Mouse (Mus musculus) midbrain, postnatal 0 days (tissue): ENCODE data around the gene Haao. TPM values are rescaled to one million over a fixed set of nuclear protein-coding genes. Genes with fewer than 3 reads are reported as not detected.
A peak's percentile ranks its signal among the peaks of the same experiment; 100 is the strongest.

Experiments
- ATAC-seq: fragments of 200-750 bp; cut with Nextera tagmentation; 2 replicates; pipeline ENCODE4 v1.8.0; 2017; ENCODE audit warnings: moderate number of reproducible peaks, mild to moderate bottlenecking, moderate TSS enrichment, moderate library complexity; ENCODE audit not compliant: low FRiP score
- DNase-seq: peaks from one replicate; pipeline ENCODE4 v3.0.0-alpha.2; 2015; ENCODE audit warnings: low spot score
- H3K27ac ChIP-seq: fragments of 300-500 bp; sonication (generic); 2 replicates; pipeline ENCODE4 v1.5.1; 2014; ENCODE audit warnings: low read depth, mild to moderate bottlenecking, low read length, mixed read lengths
- H3K27me3 ChIP-seq: fragments of 300-500 bp; sonication (generic); 2 replicates; pipeline ENCODE4 v1.6.1; 2014; ENCODE audit warnings: low read length, control low read depth, mixed read lengths; ENCODE audit not compliant: insufficient read depth
- H3K36me3 ChIP-seq: fragments of 300-500 bp; sonication (generic); 2 replicates; pipeline ENCODE4 v1.6.1; 2014; ENCODE audit warnings: low read length, control low read depth, mixed read lengths; ENCODE audit not compliant: insufficient read depth
- H3K4me1 ChIP-seq: fragments of 300-500 bp; sonication (generic); 2 replicates; pipeline ENCODE4 v1.6.1; 2014; ENCODE audit warnings: mild to moderate bottlenecking, control low read depth, antibody characterized with exemption, low read length, mixed read lengths; ENCODE audit not compliant: insufficient read depth
- H3K4me2 ChIP-seq: fragments of 300-500 bp; sonication (generic); 2 replicates; pipeline ENCODE4 v1.6.1; 2014; ENCODE audit warnings: low read depth, mild to moderate bottlenecking, low read length, mixed read lengths; ENCODE audit not compliant: poor library complexity, severe bottlenecking
- H3K4me3 ChIP-seq: fragments of 300-500 bp; sonication (generic); 2 replicates; pipeline ENCODE4 v1.5.1; 2014; ENCODE audit warnings: low read depth, mild to moderate bottlenecking, low read length, moderate library complexity
- H3K9ac ChIP-seq: fragments of 300-500 bp; sonication (generic); replicated peaks from 2 replicates; pipeline ENCODE4 v1.6.1; 2014; ENCODE audit warnings: mild to moderate bottlenecking, low read length, moderate library complexity, mixed read lengths; ENCODE audit not compliant: poor library complexity, severe bottlenecking
- H3K9me3 ChIP-seq: fragments of 300-500 bp; sonication (generic); 2 replicates; pipeline ENCODE4 v1.6.1; 2016; ENCODE audit warnings: low read length, control low read depth
- CTCF ChIP-seq: IDR thresholded peaks from 2 replicates; pipeline ENCODE4 v1.5.1; 2016; ENCODE audit warnings: antibody characterized with exemption, mild to moderate bottlenecking
- WGBS: fragments of 180-500 bp; shearing (Covaris S2); extraction: QIAGEN DNeasy Blood & Tissue Kit; methylation state at CpG from one replicate; pipeline ENCODE4 v1.1.7; 2014; 5-methylcytosine and 5-hydroxymethylcytosine counted together
- polyA plus RNA-seq: library from polyadenylated mRNA; unstranded; fragments of >200 nt; fragmentation: Nextera tagmentation; extraction: Ambion mirVana; gene quantifications from 2 replicates; pipeline ENCODE4 v1.2.1, GENCODE M21; 2015
- total RNA-seq: library from RNA; depleted of rRNA; stranded (reverse); fragments of >200 nt; gene quantifications from 2 replicates; pipeline ENCODE4 v1.2.3, GENCODE M21; 2014

Haao gene
- total and polyA plus RNA-seq, 2 experiments from 2014 or later = 0.23 TPM; not detected in 1

DNA sequence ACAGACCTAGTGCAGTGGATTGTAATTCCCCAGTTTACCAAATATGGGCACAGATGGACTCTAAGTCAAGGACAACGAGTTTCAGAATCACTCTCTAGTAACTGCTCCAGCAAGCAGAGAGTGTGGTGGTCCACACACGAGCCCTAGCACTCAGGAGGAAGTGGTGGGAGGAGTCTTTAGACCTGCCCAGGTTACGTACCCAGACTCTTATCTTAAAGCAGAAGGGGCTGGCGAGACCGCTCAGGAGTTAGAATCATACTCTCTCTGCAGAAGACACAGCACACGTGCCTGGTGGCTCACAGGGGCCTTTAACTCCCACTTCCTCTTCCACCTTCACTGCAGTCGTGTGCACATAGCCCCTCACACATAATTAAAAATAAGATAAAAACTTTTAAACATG, 40.4 kb downstream of the Haao start:
- no peak for TF ChIP-seq CTCF
- no peaks in the 10 kb centered on the region for H3K4me1 ChIP-seq
- no peak overlapping the region for H3K9ac ChIP-seq
- H3K36me3 ChIP-seq = peaks cover 18% of the 10 kb centered on the region
- no peaks in the 10 kb centered on the region for H3K27me3 ChIP-seq
- no peaks in the 10 kb centered on the region for H3K9me3 ChIP-seq
- no peak overlapping the region for H3K27ac ChIP-seq
- H3K4me3 ChIP-seq = no peak overlapping the region
- no peak for DNase-seq
- H3K4me2 ChIP-seq = no peak overlapping the region
- WGBS = 88% methylated on average over 7 of the region's 7 CpGs
- ATAC-seq = no peak

DNA sequence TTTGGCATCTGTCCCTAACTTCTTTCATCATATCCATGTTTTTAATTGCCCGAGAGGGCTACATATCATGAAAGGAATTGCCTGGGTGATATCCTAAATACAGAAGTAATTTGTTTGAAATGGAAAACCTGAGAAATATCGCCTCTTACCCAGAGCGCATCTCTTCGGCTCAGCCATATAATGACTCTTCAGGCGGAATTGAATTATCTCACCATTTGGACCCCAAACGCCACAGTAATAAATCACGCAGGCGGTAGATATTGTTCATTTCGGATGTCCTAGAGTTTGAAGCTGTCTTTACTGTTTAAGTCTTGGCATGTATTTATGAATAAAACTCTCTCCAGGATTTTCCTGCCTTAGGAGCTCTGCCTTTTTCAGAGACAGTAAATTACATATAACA, 42.7 kb downstream of the Haao start:
- no peak for TF ChIP-seq CTCF
- DNase-seq (no peak), ATAC-seq (no peak)
- Histone ChIP-seq H3K36me3 (peaks cover 15% of the 10 kb centered on the region), H3K4me1 (no peaks in the 10 kb centered on the region), H3K9me3 (no peaks in the 10 kb centered on the region), H3K9ac (no peak overlapping the region), H3K27me3 (no peaks in the 10 kb centered on the region), H3K27ac (no peak overlapping the region), H3K4me2 (no peak overlapping the region), H3K4me3 (no peak overlapping the region)
- WGBS = 84% methylated on average over 9 of the region's 9 CpGs

DNA sequence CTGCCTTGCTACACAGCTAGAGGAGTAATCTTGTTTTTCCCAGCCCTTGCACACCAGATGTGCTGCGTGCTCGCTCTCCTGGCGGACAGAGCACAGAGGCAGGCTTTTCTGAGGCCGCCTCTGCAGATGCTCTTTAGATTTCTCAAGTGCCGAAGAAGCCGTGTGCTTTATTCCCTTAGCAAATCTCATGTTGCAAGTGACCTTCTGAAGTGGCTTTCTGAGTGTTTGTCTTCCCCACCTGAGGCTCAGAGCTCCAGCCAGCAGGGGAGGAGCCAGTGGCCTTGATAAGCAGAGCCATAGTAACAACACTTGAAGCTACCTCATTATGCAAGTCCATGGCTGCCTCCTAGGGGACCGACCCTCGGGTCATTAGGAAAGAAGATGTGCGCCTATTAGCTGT, 43.8 kb downstream of the Haao start:
- no peak overlapping the region for H3K9ac ChIP-seq
- H3K9me3 ChIP-seq = no peaks in the 10 kb centered on the region
- H3K27ac ChIP-seq = no peak overlapping the region
- ATAC-seq (no peak), DNase-seq (peak; percentile 7)
- no peaks in the 10 kb centered on the region for H3K4me1 ChIP-seq
- H3K4me3 ChIP-seq = no peak overlapping the region
- peaks cover 11% of the 10 kb centered on the region for H3K36me3 ChIP-seq
- no peaks in the 10 kb centered on the region for H3K27me3 ChIP-seq
- no peak for TF ChIP-seq CTCF
- H3K4me2 ChIP-seq = no peak overlapping the region
- 72% methylated on average over 9 of the region's 9 CpGs for WGBS

DNA sequence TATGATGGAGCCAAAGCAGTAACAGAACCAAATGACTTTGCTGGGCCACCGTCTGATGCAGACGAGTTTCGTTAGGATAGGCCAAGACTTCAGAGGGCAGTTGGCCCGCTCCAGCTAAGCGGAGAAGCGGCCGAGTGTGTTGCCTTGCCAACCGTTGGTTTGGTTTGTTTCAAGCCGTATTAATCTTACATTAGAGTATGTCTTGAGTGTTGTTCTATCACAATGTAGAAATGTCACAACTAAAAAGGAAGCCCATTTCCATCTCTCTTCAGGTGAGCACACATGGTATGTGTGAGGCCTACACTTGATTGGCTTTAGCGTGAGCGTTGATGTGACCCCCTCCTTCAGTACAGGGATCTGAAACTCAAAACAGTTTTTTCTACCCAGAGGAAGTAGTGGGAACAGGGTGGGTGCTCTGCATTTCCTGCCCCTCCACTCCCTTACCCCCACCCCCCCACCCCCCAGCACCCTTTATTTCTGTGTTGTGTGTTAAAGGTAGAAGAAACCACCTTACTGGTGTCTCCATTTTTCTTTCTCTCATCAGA, 48.2 kb downstream of the Haao start:
- no peak for DNase-seq
- Histone ChIP-seq H3K27me3 (no peaks in the 10 kb centered on the region), H3K4me2 (no peak overlapping the region), H3K4me1 (no peaks in the 10 kb centered on the region), H3K27ac (no peak overlapping the region), H3K36me3 (peaks cover 7% of the 10 kb centered on the region), H3K4me3 (no peak overlapping the region), H3K9ac (no peak overlapping the region), H3K9me3 (no peaks in the 10 kb centered on the region)
- WGBS = 90% methylated on average over 11 of the region's 11 CpGs
- no peak for TF ChIP-seq CTCF
- no peak for ATAC-seq

- DNase-seq (no peak), ATAC-seq (no peak)
- 97% methylated on average over 17 of the region's 17 CpGs for WGBS
- Histone ChIP-seq H3K27ac (no peak overlapping the region), H3K9ac (no peak overlapping the region), H3K36me3 (0 out of 2 replicates have a peak, but pooled peaks cover 3% of the 10 kb centered on the region), H3K4me1 (no peaks in the 10 kb centered on the region), H3K9me3 (no peaks in the 10 kb centered on the region), H3K4me3 (no peak overlapping the region), H3K4me2 (no peak overlapping the region), H3K27me3 (no peaks in the 10 kb centered on the region; the same call in 1 of the 2 replicates)
- TF ChIP-seq CTCF = no peak
Observed at GRCm38 (mm10) chr17:83795121-83795520, 52.6 kb downstream of the Haao start.

- ATAC-seq (no peak), DNase-seq (no peak)
- no peak overlapping the region; the same call in 1 of the 2 replicates for H3K4me2 ChIP-seq
- WGBS = 66% methylated on average over 23 of the region's 23 CpGs
- TF ChIP-seq CTCF = no peak
- H3K4me1 ChIP-seq = no peaks in the 10 kb centered on the region
- H3K27ac ChIP-seq = no peak overlapping the region
- no peak overlapping the region for H3K9ac ChIP-seq
- H3K9me3 ChIP-seq = no peaks in the 10 kb centered on the region
- no peak overlapping the region for H3K4me3 ChIP-seq
- H3K36me3 ChIP-seq = 0 out of 2 replicates have a peak, but pooled peaks cover 5% of the 10 kb centered on the region
- H3K27me3 ChIP-seq = no peaks in the 10 kb centered on the region; the same call in 1 of the 2 replicates
Observed at GRCm38 (mm10) chr17:83792388-83792787, 55.4 kb downstream of the Haao start.
